Mouse (Mus musculus): ENCODE data around the gene Plekha5. TPM values are rescaled to one million over a fixed set of nuclear protein-coding genes. Genes with fewer than 3 reads are reported as not detected.
A peak's percentile ranks its signal among the peaks of the same experiment; 100 is the strongest.

Plekha5 gene
- total and polyA plus RNA-seq, 2 experiments = 13.0 to 17.1 TPM

GRCm38 (mm10) chr6:140402766-140403310, 21.0 kb upstream of the Plekha5 start:
- Histone ChIP-seq H3K4me3 (ENCODE audit: insufficient read depth, low read depth, low read length) (no peak overlapping the region), H3K36me3 (ENCODE audit: control insufficient read depth, insufficient read depth, low read length) (no peaks in the 10 kb centered on the region), H3K79me2 (ENCODE audit: control insufficient read depth, insufficient read depth, low read length) (no peaks in the 10 kb centered on the region), H3K4me1 (ENCODE audit: control insufficient read depth, insufficient read depth, low read length) (no peaks in the 10 kb centered on the region), H3K9ac (ENCODE audit: low read depth, low read length) (no peak overlapping the region), H3K27me3 (ENCODE audit: control insufficient read depth, insufficient read depth, low read length) (no peaks in the 10 kb centered on the region), H3K27ac (replicated peaks; ENCODE audit: insufficient read depth, low read depth, low read length) (no peak overlapping the region)
- 54% methylated on average over 13 of the region's 13 CpGs for WGBS
- peak; percentile 82 for DNase-seq (ENCODE audit: extremely low read depth, low read depth, low spot score)
- TF ChIP-seq POLR2A (IDR thresholded peaks at IDR 0.05; ENCODE audit: extremely low read depth, insufficient read depth, low read length) = no peak

- Histone ChIP-seq H3K9ac (ENCODE audit: low read depth, low read length) (no peak overlapping the region), H3K4me1 (ENCODE audit: control insufficient read depth, insufficient read depth, low read length) (no peaks in the 10 kb centered on the region), H3K27me3 (ENCODE audit: control insufficient read depth, insufficient read depth, low read length) (no peaks in the 10 kb centered on the region), H3K36me3 (ENCODE audit: control insufficient read depth, insufficient read depth, low read length) (no peaks in the 10 kb centered on the region), H3K4me3 (ENCODE audit: insufficient read depth, low read depth, low read length) (no peak overlapping the region), H3K79me2 (ENCODE audit: control insufficient read depth, insufficient read depth, low read length) (no peaks in the 10 kb centered on the region), H3K27ac (replicated peaks; ENCODE audit: insufficient read depth, low read depth, low read length) (no peak overlapping the region)
- DNase-seq (ENCODE audit: extremely low read depth, low read depth, low spot score) = no peak
- 93% methylated on average over 3 of the region's 3 CpGs for WGBS
- TF ChIP-seq POLR2A (IDR thresholded peaks at IDR 0.05; ENCODE audit: extremely low read depth, insufficient read depth, low read length) = no peak
- TF ChIP-seq CTCF (IDR thresholded peaks at IDR 0.05; ENCODE audit: low read depth, low read length) = no peak
These were observed 11.9 kb upstream of the Plekha5 start for GRCm38 (mm10) chr6:140411996-140412395.

- Histone ChIP-seq H3K79me2 (ENCODE audit: control insufficient read depth, insufficient read depth, low read length) (peaks cover 9% of the 10 kb centered on the region; the same call in 1 of the 2 replicates), H3K4me1 (ENCODE audit: control insufficient read depth, insufficient read depth, low read length) (peaks cover 6% of the 10 kb centered on the region), H3K27me3 (ENCODE audit: control insufficient read depth, insufficient read depth, low read length) (no peaks in the 10 kb centered on the region), H3K27ac (replicated peaks; ENCODE audit: insufficient read depth, low read depth, low read length) (no peak overlapping the region; the same call in 1 of the 2 replicates), H3K9ac (ENCODE audit: low read depth, low read length) (peak overlapping the region; percentile 61), H3K4me3 (ENCODE audit: insufficient read depth, low read depth, low read length) (peak overlapping the region; percentile 99), H3K36me3 (ENCODE audit: control insufficient read depth, insufficient read depth, low read length) (peaks cover 2% of the 10 kb centered on the region)
- WGBS = 23% methylated on average over 29 of the region's 29 CpGs
- TF ChIP-seq POLR2A (IDR thresholded peaks at IDR 0.05; ENCODE audit: extremely low read depth, insufficient read depth, low read length) (no peak), CTCF (IDR thresholded peaks at IDR 0.05; ENCODE audit: low read depth, low read length) (no peak)
- no peak for DNase-seq (ENCODE audit: extremely low read depth, low read depth, low spot score)
These were observed 611 bp upstream of the Plekha5 start for GRCm38 (mm10) chr6:140423041-140423845.

- Histone ChIP-seq H3K79me2 (ENCODE audit: control insufficient read depth, insufficient read depth, low read length) (peaks cover 13% of the 10 kb centered on the region; the same call in 1 of the 2 replicates), H3K36me3 (ENCODE audit: control insufficient read depth, insufficient read depth, low read length) (peaks cover 2% of the 10 kb centered on the region), H3K27me3 (ENCODE audit: control insufficient read depth, insufficient read depth, low read length) (no peaks in the 10 kb centered on the region), H3K4me1 (ENCODE audit: control insufficient read depth, insufficient read depth, low read length) (peaks cover 6% of the 10 kb centered on the region), H3K4me3 (ENCODE audit: insufficient read depth, low read depth, low read length) (peak overlapping the region; percentile 99), H3K27ac (replicated peaks; ENCODE audit: insufficient read depth, low read depth, low read length) (peak overlapping the region; percentile 91), H3K9ac (ENCODE audit: low read depth, low read length) (peak overlapping the region; percentile 100)
- no peak for DNase-seq (ENCODE audit: extremely low read depth, low read depth, low spot score)
- WGBS = 1% methylated on average over 69 of the region's 72 CpGs
- TF ChIP-seq POLR2A (IDR thresholded peaks at IDR 0.05; ENCODE audit: extremely low read depth, insufficient read depth, low read length) (no peak), CTCF (IDR thresholded peaks at IDR 0.05; ENCODE audit: low read depth, low read length) (no peak)
These were observed 542 bp downstream of the Plekha5 start for GRCm38 (mm10) chr6:140424201-140424990.

GRCm38 (mm10) chr6:140424991-140425361, 1.1 kb downstream of the Plekha5 start:
- peak; percentile 91 for DNase-seq (ENCODE audit: extremely low read depth, low read depth, low spot score)
- TF ChIP-seq CTCF (IDR thresholded peaks at IDR 0.05; ENCODE audit: low read depth, low read length) (0 out of 2 replicates have a peak, but pooled peaks have one; percentile 14), POLR2A (IDR thresholded peaks at IDR 0.05; ENCODE audit: extremely low read depth, insufficient read depth, low read length) (no peak)
- peak overlapping the region; percentile 99 for H3K4me3 ChIP-seq (ENCODE audit: insufficient read depth, low read depth, low read length)
- H3K4me1 ChIP-seq (ENCODE audit: control insufficient read depth, insufficient read depth, low read length) = peaks cover 6% of the 10 kb centered on the region
- peaks cover 3% of the 10 kb centered on the region for H3K36me3 ChIP-seq (ENCODE audit: control insufficient read depth, insufficient read depth, low read length)
- H3K79me2 ChIP-seq (ENCODE audit: control insufficient read depth, insufficient read depth, low read length) = peaks cover 13% of the 10 kb centered on the region; the same call in 1 of the 2 replicates
- H3K27ac ChIP-seq (replicated peaks; ENCODE audit: insufficient read depth, low read depth, low read length) = peak overlapping the region; percentile 91
- H3K27me3 ChIP-seq (ENCODE audit: control insufficient read depth, insufficient read depth, low read length) = no peaks in the 10 kb centered on the region
- WGBS = 3% methylated on average over 17 of the region's 17 CpGs
- peak overlapping the region; percentile 100 for H3K9ac ChIP-seq (ENCODE audit: low read depth, low read length)

Data from liver, adult 2 months (tissue).